Mouse (Mus musculus): Measurements from ENCODE around the gene Npat. TPM values are rescaled to one million over a fixed set of nuclear protein-coding genes. Genes with fewer than 3 reads are reported as not detected.
A peak's percentile ranks its signal among the peaks of the same experiment; 100 is the strongest.

Gene Npat
- polyA plus RNA-seq, 1 experiment from 2014 or later = 11.4 TPM

- TF ChIP-seq CTCF (IDR thresholded peaks at IDR 0.05; ENCODE audit: low read depth) = no peak
- H3K4me3 ChIP-seq (replicated peaks; ENCODE audit: low read depth, low read length) = no peak overlapping the region
- peaks cover 21% of the 10 kb centered on the region for H3K36me3 ChIP-seq (ENCODE audit: insufficient read depth, low read length)
- H3K4me1 ChIP-seq (replicated peaks; ENCODE audit: insufficient read depth, low read length) = no peaks in the 10 kb centered on the region
- H3K4me2 ChIP-seq (ENCODE audit: low read length) = no peak overlapping the region
- WGBS = 88% methylated on average over 4 of the region's 4 CpGs
- ATAC-seq (replicated peaks; ENCODE audit: low FRiP score, low read depth) (no peak), DNase-seq (ENCODE audit: low spot score) (no peak)
- no peaks in the 10 kb centered on the region for H3K27me3 ChIP-seq (ENCODE audit: insufficient read depth, low read length)
- no peak overlapping the region for H3K27ac ChIP-seq
- H3K9me3 ChIP-seq (replicated peaks; ENCODE audit: low read length) = no peaks in the 10 kb centered on the region
- H3K9ac ChIP-seq (ENCODE audit: low read depth, low read length) = no peak overlapping the region
Observed at GRCm38 (mm10) chr9:53596971-53597600, 60.2 kb downstream of the Npat start.

DNA sequence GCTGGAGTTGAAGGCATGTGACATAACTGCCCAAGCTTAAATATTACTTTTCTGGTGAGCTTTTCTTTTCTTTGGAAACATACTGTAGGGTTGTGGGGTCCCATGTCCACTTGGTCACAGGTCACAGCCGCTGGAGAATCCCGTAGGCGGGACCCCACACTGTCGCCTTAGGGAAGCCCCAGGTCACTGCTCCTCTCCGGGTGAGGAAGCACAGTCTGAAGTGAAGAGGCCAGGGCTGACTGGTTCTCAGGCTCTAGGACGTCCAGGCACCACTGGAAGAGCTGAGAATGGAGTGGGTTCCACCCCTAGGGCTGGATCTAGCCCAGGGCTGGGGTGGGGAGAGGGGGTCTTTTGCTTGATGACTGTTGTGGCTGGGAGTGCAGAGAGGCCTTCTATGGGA, 61.8 kb downstream of the Npat start:
- Histone ChIP-seq H3K9ac (ENCODE audit: low read depth, low read length) (no peak overlapping the region), H3K27me3 (ENCODE audit: insufficient read depth, low read length) (no peaks in the 10 kb centered on the region), H3K4me3 (replicated peaks; ENCODE audit: low read depth, low read length) (no peak overlapping the region), H3K36me3 (ENCODE audit: insufficient read depth, low read length) (peaks cover 13% of the 10 kb centered on the region; the same call in 1 of the 2 replicates), H3K27ac (no peak overlapping the region; the same call in 1 of the 2 replicates), H3K4me2 (ENCODE audit: low read length) (no peak overlapping the region), H3K4me1 (replicated peaks; ENCODE audit: insufficient read depth, low read length) (no peaks in the 10 kb centered on the region), H3K9me3 (replicated peaks; ENCODE audit: low read length) (no peaks in the 10 kb centered on the region)
- DNase-seq (ENCODE audit: low spot score) = no peak
- no peak for TF ChIP-seq CTCF (IDR thresholded peaks at IDR 0.05; ENCODE audit: low read depth)
- ATAC-seq (replicated peaks; ENCODE audit: low FRiP score, low read depth) = peak; percentile 58
- WGBS = 42% methylated on average over 6 of the region's 6 CpGs

GRCm38 (mm10) chr9:53601541-53601940, 64.7 kb downstream of the Npat start:
- no peaks in the 10 kb centered on the region for H3K4me1 ChIP-seq (replicated peaks; ENCODE audit: insufficient read depth, low read length)
- ATAC-seq (replicated peaks; ENCODE audit: low FRiP score, low read depth) = no peak
- TF ChIP-seq CTCF (IDR thresholded peaks at IDR 0.05; ENCODE audit: low read depth) = no peak
- no peak overlapping the region for H3K27ac ChIP-seq
- H3K9ac ChIP-seq (ENCODE audit: low read depth, low read length) = no peak overlapping the region
- 87% methylated on average over 2 of the region's 2 CpGs for WGBS
- no peak for DNase-seq (ENCODE audit: low spot score)
- no peaks in the 10 kb centered on the region for H3K9me3 ChIP-seq (replicated peaks; ENCODE audit: low read length)
- no peaks in the 10 kb centered on the region for H3K27me3 ChIP-seq (ENCODE audit: insufficient read depth, low read length)
- H3K4me3 ChIP-seq (replicated peaks; ENCODE audit: low read depth, low read length) = no peak overlapping the region
- 0 out of 2 replicates have a peak, but pooled peaks cover 4% of the 10 kb centered on the region for H3K36me3 ChIP-seq (ENCODE audit: insufficient read depth, low read length)
- H3K4me2 ChIP-seq (ENCODE audit: low read length) = no peak overlapping the region

DNA sequence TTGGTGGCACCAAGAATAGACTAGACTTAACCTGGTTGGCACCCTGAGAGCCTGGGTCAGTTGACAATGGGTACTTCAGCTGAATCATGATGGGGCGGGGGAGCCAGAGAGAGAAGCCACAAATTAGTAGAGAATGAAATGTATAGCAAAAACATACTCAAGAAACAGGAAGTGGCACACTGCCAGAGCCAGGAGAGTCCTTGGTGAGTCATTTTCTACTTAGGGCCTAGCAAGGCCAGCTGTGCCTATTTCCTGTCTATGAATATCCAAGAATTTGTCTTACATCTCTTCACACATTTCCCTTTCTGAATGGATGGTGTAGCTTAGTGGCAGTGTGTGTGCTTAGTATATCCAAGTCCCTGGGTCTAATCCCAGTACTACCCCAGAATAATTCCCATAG, 66.5 kb downstream of the Npat start:
- WGBS = 84% methylated on average over 1 of the region's 1 CpGs
- no peak overlapping the region for H3K4me3 ChIP-seq (replicated peaks; ENCODE audit: low read depth, low read length)
- 0 out of 2 replicates have a peak, but pooled peaks cover 4% of the 10 kb centered on the region for H3K36me3 ChIP-seq (ENCODE audit: insufficient read depth, low read length)
- DNase-seq (ENCODE audit: low spot score) (peak; percentile 44), ATAC-seq (replicated peaks; ENCODE audit: low FRiP score, low read depth) (no peak)
- H3K27ac ChIP-seq = no peak overlapping the region
- TF ChIP-seq CTCF (IDR thresholded peaks at IDR 0.05; ENCODE audit: low read depth) = no peak
- H3K9ac ChIP-seq (ENCODE audit: low read depth, low read length) = no peak overlapping the region
- no peaks in the 10 kb centered on the region for H3K27me3 ChIP-seq (ENCODE audit: insufficient read depth, low read length)
- no peaks in the 10 kb centered on the region for H3K9me3 ChIP-seq (replicated peaks; ENCODE audit: low read length)
- no peak overlapping the region for H3K4me2 ChIP-seq (ENCODE audit: low read length)
- no peaks in the 10 kb centered on the region for H3K4me1 ChIP-seq (replicated peaks; ENCODE audit: insufficient read depth, low read length)

GRCm38 (mm10) chr9:53603849-53604248, 67.0 kb downstream of the Npat start:
- H3K27me3 ChIP-seq (ENCODE audit: insufficient read depth, low read length) = no peaks in the 10 kb centered on the region
- no peaks in the 10 kb centered on the region for H3K9me3 ChIP-seq (replicated peaks; ENCODE audit: low read length)
- H3K4me2 ChIP-seq (ENCODE audit: low read length) = no peak overlapping the region
- TF ChIP-seq CTCF (IDR thresholded peaks at IDR 0.05; ENCODE audit: low read depth) = no peak
- no peak overlapping the region for H3K27ac ChIP-seq
- 80% methylated on average over 3 of the region's 3 CpGs for WGBS
- ATAC-seq (replicated peaks; ENCODE audit: low FRiP score, low read depth) (no peak), DNase-seq (ENCODE audit: low spot score) (no peak)
- no peak overlapping the region for H3K9ac ChIP-seq (ENCODE audit: low read depth, low read length)
- 0 out of 2 replicates have a peak, but pooled peaks cover under 1% of the 10 kb centered on the region for H3K36me3 ChIP-seq (ENCODE audit: insufficient read depth, low read length)
- H3K4me3 ChIP-seq (replicated peaks; ENCODE audit: low read depth, low read length) = no peak overlapping the region
- no peaks in the 10 kb centered on the region for H3K4me1 ChIP-seq (replicated peaks; ENCODE audit: insufficient read depth, low read length)

DNA sequence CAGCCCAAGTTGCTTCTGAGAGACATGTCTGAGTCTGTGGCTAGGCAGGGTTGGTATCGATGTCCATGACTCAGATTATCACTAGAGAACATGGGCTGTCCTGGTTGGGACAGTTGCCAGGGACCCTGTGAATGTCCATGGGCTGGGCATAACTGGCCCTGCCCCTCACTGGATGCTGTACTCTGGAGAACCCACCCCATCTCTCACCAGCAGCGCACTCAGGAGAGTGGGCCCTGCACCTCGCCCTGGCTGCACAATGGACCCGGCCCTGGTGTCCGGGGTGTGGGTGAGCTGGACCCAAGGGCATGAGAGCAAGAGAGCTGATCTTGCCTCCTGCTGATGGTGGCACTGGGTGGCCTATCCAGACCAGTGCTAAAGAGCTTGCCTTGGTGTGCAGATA, 68.1 kb downstream of the Npat start:
- H3K4me1 ChIP-seq (replicated peaks; ENCODE audit: insufficient read depth, low read length) = peaks cover 8% of the 10 kb centered on the region; the same call in 1 of the 2 replicates
- H3K4me2 ChIP-seq (ENCODE audit: low read length) = no peak overlapping the region
- ATAC-seq (replicated peaks; ENCODE audit: low FRiP score, low read depth) = no peak
- DNase-seq (ENCODE audit: low spot score) = no peak
- no peak overlapping the region for H3K27ac ChIP-seq
- H3K9me3 ChIP-seq (replicated peaks; ENCODE audit: low read length) = no peaks in the 10 kb centered on the region
- H3K4me3 ChIP-seq (replicated peaks; ENCODE audit: low read depth, low read length) = no peak overlapping the region
- H3K36me3 ChIP-seq (ENCODE audit: insufficient read depth, low read length) = no peaks in the 10 kb centered on the region
- no peak for TF ChIP-seq CTCF (IDR thresholded peaks at IDR 0.05; ENCODE audit: low read depth)
- H3K9ac ChIP-seq (ENCODE audit: low read depth, low read length) = no peak overlapping the region
- WGBS = 95% methylated on average over 5 of the region's 5 CpGs
- H3K27me3 ChIP-seq (ENCODE audit: insufficient read depth, low read length) = no peaks in the 10 kb centered on the region

DNA sequence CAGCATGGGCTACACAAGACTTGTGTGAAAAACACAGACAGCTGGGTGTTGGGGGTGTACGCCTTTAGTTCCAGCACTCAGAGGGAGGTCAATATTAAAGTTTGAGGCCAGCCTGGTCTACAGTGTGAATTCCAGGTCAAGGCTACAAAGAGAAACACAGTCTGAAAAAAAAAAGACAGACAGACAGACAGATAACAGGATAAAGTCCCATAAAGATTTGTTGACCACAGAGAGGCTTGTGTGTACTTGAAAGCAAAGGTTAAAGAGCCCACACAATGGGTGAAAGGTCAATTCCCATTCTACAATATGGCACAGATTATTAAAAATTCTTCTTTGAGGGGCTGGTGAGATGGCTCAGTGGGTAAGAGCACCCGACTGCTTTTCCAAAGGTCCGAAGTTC, 70.3 kb downstream of the Npat start:
- H3K36me3 ChIP-seq (ENCODE audit: insufficient read depth, low read length) = no peaks in the 10 kb centered on the region
- H3K4me2 ChIP-seq (ENCODE audit: low read length) = no peak overlapping the region
- 94% methylated on average over 3 of the region's 3 CpGs for WGBS
- H3K4me1 ChIP-seq (replicated peaks; ENCODE audit: insufficient read depth, low read length) = peaks cover 8% of the 10 kb centered on the region; the same call in 1 of the 2 replicates
- TF ChIP-seq CTCF (IDR thresholded peaks at IDR 0.05; ENCODE audit: low read depth) = no peak
- no peak overlapping the region for H3K4me3 ChIP-seq (replicated peaks; ENCODE audit: low read depth, low read length)
- H3K9ac ChIP-seq (ENCODE audit: low read depth, low read length) = no peak overlapping the region
- DNase-seq (ENCODE audit: low spot score) (no peak), ATAC-seq (replicated peaks; ENCODE audit: low FRiP score, low read depth) (no peak)
- no peak overlapping the region for H3K27ac ChIP-seq
- H3K9me3 ChIP-seq (replicated peaks; ENCODE audit: low read length) = no peaks in the 10 kb centered on the region
- no peaks in the 10 kb centered on the region for H3K27me3 ChIP-seq (ENCODE audit: insufficient read depth, low read length)

Measured in kidney, postnatal 0 days (tissue).